Mouse (Mus musculus) C2C12 (cell line): ENCODE data around the gene Anks1b.

Experiments used
- CEBPB ChIP-seq: IDR thresholded peaks from one replicate; pipeline ENCODE4 v1.6.1; 2011; ENCODE audit warnings: low read depth, mild to moderate bottlenecking, control low read depth, moderate library complexity
- CTCF ChIP-seq: IDR thresholded peaks from one replicate; pipeline ENCODE4 v1.5.1; 2011; ENCODE audit not compliant: control insufficient read depth, insufficient read depth, insufficient read length
- MAX ChIP-seq: IDR thresholded peaks from one replicate; pipeline ENCODE4 v1.6.1; 2011; ENCODE audit warnings: mild to moderate bottlenecking, control low read depth
- MYOG ChIP-seq: IDR thresholded peaks from one replicate; pipeline ENCODE4 v1.6.1; 2011; ENCODE audit not compliant: control insufficient read depth, insufficient read length; ENCODE audit errors: extremely low read depth
- USF1 ChIP-seq: IDR thresholded peaks from one replicate; pipeline ENCODE4 v1.6.1; 2011; ENCODE audit warnings: low read depth, mild to moderate bottlenecking, control low read depth, moderate library complexity

DNA sequence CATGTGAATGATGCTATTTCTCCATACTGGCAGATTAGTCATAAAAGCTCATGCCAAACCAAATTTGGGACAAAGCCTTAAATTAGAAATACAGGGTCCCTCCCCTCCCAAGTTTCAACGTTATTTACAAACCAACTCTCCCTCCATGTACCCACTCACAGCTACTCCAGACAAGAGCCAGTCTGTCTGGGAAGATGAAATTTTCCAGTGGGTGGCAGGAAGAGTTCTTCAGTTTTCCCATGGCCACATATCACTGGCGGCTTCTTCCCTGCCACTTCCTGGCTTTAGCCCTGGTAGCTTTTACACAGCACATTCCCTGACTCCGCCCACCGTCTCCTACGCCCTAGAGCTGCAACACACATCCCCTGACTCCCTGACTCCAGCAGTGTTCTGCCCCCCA is 961.0 kb downstream of the Anks1b start:
- TF ChIP-seq CTCF (no peak), MYOG (no peak), MAX (no peak), USF1 (no peak), CEBPB (no peak)
